Mouse (Mus musculus): ENCODE data around the gene Scd1.

The Scd1 gene

DNA sequence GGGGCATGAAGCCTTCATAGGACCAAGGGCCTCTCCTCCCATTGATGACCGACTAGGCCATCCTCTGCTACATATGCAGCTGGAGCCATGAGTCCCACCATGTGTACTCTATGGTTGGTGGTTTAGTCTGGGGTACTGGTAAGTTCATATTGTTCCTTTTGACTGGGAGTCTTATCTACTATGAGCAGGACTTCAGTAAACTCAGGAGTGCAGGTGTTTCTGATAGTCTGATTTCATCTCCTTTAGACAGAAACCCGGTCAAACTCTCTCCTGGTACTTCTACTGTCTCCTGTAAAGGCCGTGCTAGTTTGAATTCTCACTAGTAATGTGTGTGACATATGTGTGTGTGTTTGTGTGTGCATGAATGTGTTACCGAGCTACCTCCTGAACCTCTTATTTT, 41.9 kb downstream of the Scd1 start:
- Histone ChIP-seq H3K27me3 (ENCODE audit: control insufficient read depth, insufficient read depth, low read length, poor library complexity, severe bottlenecking) (no peaks in the 10 kb centered on the region), H3K36me3 (ENCODE audit: control insufficient read depth, insufficient read depth, low read length, poor library complexity, severe bottlenecking) (no peaks in the 10 kb centered on the region)
- DNase-seq (ENCODE audit: low read depth, low spot score), result no peak

DNA sequence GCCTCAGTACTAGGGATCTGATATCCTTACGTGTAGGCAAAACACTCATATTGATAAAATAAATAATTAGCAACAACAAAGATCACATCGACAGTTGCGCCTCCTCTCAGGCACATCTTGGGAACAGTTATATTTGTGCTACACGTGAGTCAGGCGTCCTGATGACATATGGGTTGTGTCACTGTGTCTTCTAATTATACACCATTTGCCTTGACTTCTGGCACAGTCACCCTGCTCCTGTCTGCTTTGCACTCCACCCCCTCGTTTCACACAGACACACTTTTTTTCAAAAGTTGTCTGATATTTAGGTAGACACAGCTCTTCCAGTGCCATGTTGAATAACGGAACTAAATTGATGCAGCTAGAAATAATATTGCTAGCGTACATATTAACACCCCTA, 43.6 kb downstream of the Scd1 start:
- no peak for DNase-seq (ENCODE audit: low read depth, low spot score)
- no peaks in the 10 kb centered on the region for H3K27me3 ChIP-seq (ENCODE audit: control insufficient read depth, insufficient read depth, low read length, poor library complexity, severe bottlenecking)

DNA sequence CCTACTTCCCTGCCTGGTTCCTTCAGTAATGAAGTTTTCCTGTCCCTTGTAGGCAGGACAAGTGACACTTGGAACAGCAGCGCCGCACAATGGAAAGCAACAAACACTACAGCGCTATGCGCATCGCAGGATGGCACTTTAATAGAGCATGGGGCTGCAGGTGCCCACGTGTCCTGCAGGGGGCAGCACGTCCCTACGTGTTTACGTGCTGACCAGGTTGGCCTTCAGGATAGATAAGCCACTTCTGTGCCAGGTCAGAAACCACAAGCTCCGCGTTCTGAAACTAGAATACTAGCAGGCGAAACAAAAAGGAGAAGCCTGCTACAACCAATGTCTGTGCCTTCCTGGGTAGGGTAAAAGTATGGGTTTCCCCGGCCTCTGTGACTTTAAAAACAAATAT, 44.1 kb downstream of the Scd1 start:
- H3K27me3 ChIP-seq (ENCODE audit: control insufficient read depth, insufficient read depth, low read length, poor library complexity, severe bottlenecking), result no peaks in the 10 kb centered on the region
- DNase-seq (ENCODE audit: low read depth, low spot score), result peak; percentile 95
- no peaks in the 10 kb centered on the region for H3K36me3 ChIP-seq (ENCODE audit: control insufficient read depth, insufficient read depth, low read length, poor library complexity, severe bottlenecking)

More for the DNA sequence above, 43.6 kb downstream of the Scd1 start:
- no peaks in the 10 kb centered on the region for H3K36me3 ChIP-seq (ENCODE audit: control insufficient read depth, insufficient read depth, low read length, poor library complexity, severe bottlenecking)

DNA sequence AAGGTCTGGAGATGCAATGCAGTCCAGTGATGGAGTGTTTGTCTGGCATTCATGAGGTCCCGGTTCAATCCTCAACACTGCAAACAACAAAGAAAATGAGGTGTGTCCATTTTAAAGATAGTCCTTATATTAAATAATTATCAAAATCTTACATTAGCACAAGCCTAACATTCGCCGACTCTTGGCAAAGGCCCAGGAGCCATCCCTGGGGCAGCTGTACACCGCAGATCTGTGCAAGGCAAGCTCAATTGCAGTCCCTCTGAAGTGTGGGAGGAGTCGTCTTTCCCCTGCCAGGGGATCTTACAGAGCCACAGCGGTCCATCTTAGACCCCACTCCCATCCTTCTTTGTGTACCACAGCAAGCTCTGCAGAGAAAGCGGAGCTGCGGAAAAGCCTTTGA, 49.0 kb downstream of the Scd1 start:
- H3K27me3 ChIP-seq (ENCODE audit: control insufficient read depth, insufficient read depth, low read length, poor library complexity, severe bottlenecking), result no peaks in the 10 kb centered on the region
- DNase-seq (ENCODE audit: low read depth, low spot score), result no peak
- H3K36me3 ChIP-seq (ENCODE audit: control insufficient read depth, insufficient read depth, low read length, poor library complexity, severe bottlenecking), result no peaks in the 10 kb centered on the region

DNA sequence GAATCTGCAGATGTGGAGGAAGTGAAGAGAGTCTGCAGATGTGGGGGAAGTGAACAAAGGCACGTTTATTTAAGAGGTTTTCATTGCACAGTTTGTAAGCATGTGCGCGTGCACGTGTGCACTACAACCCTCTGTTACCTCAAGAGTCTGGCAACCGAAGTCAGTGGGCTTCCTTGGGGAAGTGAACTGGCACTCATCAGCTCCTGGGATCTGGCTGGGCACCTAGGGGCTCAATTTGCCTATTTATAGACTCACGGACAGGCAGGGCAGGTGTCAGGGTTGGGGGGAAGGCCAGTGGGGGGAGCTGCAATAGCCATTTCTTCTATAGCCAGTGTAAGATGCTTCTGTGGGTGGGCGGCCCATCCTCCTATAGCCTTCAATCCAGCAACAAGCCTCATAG, 55.9 kb downstream of the Scd1 start:
- DNase-seq (ENCODE audit: low read depth, low spot score), result no peak
- Histone ChIP-seq H3K36me3 (ENCODE audit: control insufficient read depth, insufficient read depth, low read length, poor library complexity, severe bottlenecking) (no peaks in the 10 kb centered on the region), H3K27me3 (ENCODE audit: control insufficient read depth, insufficient read depth, low read length, poor library complexity, severe bottlenecking) (no peaks in the 10 kb centered on the region)

DNA sequence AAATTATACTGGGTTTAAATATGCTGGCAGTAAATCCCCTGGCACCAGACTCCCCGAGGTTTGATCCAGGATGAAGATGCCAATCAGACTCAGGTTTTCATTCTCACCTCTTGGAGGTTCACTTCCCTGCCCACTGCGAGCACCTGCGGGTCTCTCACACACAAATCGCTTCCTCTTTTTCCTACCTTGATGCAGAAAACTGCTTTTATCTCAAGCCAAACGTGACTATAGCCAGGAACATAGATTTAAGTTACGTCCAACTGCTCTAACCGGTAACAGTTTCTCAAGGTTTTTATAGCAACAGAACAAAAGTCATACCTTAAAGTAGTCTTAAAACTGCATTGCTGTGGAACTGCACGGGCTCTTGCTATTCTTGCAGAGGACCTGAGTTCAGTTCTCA, 58.0 kb downstream of the Scd1 start:
- no peak for DNase-seq (ENCODE audit: low read depth, low spot score)
- Histone ChIP-seq H3K27me3 (ENCODE audit: control insufficient read depth, insufficient read depth, low read length, poor library complexity, severe bottlenecking) (no peaks in the 10 kb centered on the region), H3K36me3 (ENCODE audit: control insufficient read depth, insufficient read depth, low read length, poor library complexity, severe bottlenecking) (no peaks in the 10 kb centered on the region)

All from splenic B cell, adult 2 months (primary cell).